Mouse (Mus musculus) liver, embryonic 15.5 days (tissue): Measurements from ENCODE around the gene Pla2g3. TPM values are rescaled to one million over a fixed set of nuclear protein-coding genes. Genes with fewer than 3 reads are reported as not detected.

Experiments used
- ATAC-seq: fragments of 200-750 bp; cut with Nextera tagmentation; 2 replicates; pipeline ENCODE4 v1.8.0; 2017; ENCODE audit warnings: moderate number of reproducible peaks, mild to moderate bottlenecking, moderate library complexity; ENCODE audit not compliant: insufficient read depth
- H3K27ac ChIP-seq: fragments of 300-500 bp; sonication (generic); replicated peaks from 2 replicates; pipeline ENCODE4 v1.5.1; 2015; ENCODE audit warnings: mild to moderate bottlenecking, inconsistent platforms
- H3K27me3 ChIP-seq: fragments of 300-500 bp; sonication (generic); 2 replicates; pipeline ENCODE4 v1.6.1; 2015; ENCODE audit warnings: mild to moderate bottlenecking, inconsistent platforms
- H3K36me3 ChIP-seq: fragments of 300-500 bp; sonication (generic); replicated peaks from 2 replicates; pipeline ENCODE4 v1.6.1; 2015; ENCODE audit warnings: moderate library complexity, mild to moderate bottlenecking, inconsistent platforms
- H3K4me1 ChIP-seq: fragments of 300-500 bp; sonication (generic); replicated peaks from 2 replicates; pipeline ENCODE4 v1.6.1; 2015; ENCODE audit warnings: inconsistent platforms
- H3K4me2 ChIP-seq: fragments of 300-500 bp; sonication (generic); 2 replicates; pipeline ENCODE4 v1.6.1; 2015; ENCODE audit warnings: moderate library complexity, mild to moderate bottlenecking, inconsistent platforms
- H3K4me3 ChIP-seq: fragments of 300-500 bp; sonication (generic); replicated peaks from 2 replicates; pipeline ENCODE4 v1.5.1; 2015; ENCODE audit warnings: mild to moderate bottlenecking, inconsistent platforms
- H3K9ac ChIP-seq: fragments of 300-500 bp; sonication (generic); 2 replicates; pipeline ENCODE4 v1.6.1; 2015; ENCODE audit warnings: moderate library complexity, mild to moderate bottlenecking, inconsistent platforms
- H3K9me3 ChIP-seq: fragments of 300-500 bp; sonication (generic); replicated peaks from 2 replicates; pipeline ENCODE4 v1.6.1; 2016; ENCODE audit warnings: inconsistent platforms
- WGBS: fragments of 180-500 bp; shearing (Covaris S2); methylation state at CpG from one replicate; pipeline ENCODE4 v1.1.7; 2015; ENCODE audit warnings: mixed read lengths; ENCODE audit not compliant: insufficient replicate concordance; 5-methylcytosine and 5-hydroxymethylcytosine counted together
- polyA plus RNA-seq: library from polyadenylated mRNA; unstranded; fragments of >200 nt; fragmentation: Nextera tagmentation; extraction: Ambion mirVana; gene quantifications from 2 replicates; pipeline ENCODE4 v1.2.1, GENCODE M21; 2015

Pla2g3 gene
- polyA plus RNA-seq, 1 experiment from 2014 or later, result 0.06 TPM

DNA sequence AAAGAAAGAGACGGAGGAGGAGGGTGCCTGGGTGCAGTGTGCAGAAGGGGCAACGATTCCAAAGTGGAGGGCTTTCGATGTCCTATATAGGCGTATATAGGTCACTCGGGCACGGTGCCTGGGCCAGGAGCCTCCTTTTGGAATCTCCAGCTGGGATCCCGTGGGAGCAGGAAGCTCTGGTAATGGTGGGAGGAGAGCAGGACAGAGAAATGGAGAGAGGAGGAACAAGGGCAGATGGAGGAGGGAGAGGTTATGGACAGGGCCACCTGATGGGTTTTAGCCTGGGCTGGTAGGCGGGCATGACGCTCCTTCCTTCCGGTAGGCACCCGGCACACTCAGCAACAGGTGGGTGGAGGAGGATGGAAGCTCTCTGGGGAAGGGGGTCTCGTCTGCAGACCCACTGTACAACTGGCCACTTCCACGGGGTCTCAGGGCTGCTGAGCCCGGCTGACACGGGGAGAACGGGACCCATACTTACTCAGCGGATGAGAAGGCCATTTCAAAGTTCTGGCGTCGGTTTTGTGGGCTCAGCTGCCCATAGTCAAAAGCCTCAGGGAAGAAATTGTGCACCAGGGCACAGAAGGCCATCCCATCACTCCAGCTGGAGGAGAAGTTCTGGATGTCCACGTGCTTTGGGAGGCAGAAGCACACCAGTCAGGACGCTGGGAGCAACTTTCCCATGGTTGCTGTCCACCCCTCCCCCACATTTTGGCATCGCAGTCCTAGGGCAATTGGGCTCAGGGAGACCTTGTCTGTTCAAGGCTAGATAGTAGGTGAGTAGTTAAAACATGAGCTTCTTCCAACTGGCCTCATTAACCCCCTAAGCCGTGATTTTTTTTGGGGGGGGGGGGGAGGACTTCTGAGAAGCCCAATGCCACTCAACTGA, 33.5 kb downstream of the Pla2g3 start:
- no peak for ATAC-seq
- H3K9me3 ChIP-seq, result no peaks in the 10 kb centered on the region
- no peak overlapping the region for H3K27ac ChIP-seq
- no peak overlapping the region for H3K4me2 ChIP-seq
- 73% methylated on average over 23 of the region's 23 CpGs for WGBS
- peaks cover 30% of the 10 kb centered on the region for H3K27me3 ChIP-seq
- H3K4me3 ChIP-seq, result no peak overlapping the region
- H3K4me1 ChIP-seq, result peaks cover 6% of the 10 kb centered on the region; the same call in 1 of the 2 replicates
- no peak overlapping the region for H3K9ac ChIP-seq
- H3K36me3 ChIP-seq, result peaks cover 24% of the 10 kb centered on the region

DNA sequence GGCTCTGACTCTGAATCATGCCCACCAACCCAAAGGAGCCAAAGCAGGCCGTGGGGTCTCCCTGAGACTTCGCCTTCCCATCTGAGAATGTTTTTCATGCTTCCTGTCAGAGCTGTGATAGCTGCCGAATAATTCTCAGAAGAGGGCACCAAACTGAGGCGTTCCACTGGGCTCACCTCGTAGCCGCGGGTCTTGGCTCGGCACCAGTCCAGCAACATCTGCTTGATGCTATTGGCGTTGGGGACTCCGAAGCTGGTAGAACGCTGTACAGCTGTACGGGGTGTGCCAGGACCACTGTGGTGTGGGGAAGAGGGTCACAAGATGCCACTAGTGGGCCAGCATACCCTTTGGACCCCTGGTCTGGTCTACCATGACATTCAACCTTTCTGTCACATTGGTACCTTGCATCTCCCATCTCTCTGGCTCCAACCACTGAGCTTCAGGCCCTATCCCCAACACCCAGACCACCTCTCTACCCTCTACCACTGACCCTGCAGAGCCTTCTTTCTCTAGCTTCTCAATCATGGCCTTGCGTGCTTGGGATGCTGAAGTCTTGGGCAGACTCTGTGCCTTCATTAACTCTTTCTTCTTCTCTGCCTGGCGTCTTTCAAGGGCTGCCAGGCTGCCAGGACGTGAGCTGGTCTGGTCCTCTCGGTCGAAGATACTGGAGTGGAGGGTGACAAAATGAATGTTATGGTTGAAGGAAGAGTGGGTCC, 34.4 kb downstream of the Pla2g3 start:
- H3K27ac ChIP-seq, result no peak overlapping the region
- no peak overlapping the region for H3K9ac ChIP-seq
- H3K9me3 ChIP-seq, result no peaks in the 10 kb centered on the region
- H3K4me3 ChIP-seq, result no peak overlapping the region
- H3K36me3 ChIP-seq, result peaks cover 24% of the 10 kb centered on the region
- WGBS, result 77% methylated on average over 17 of the region's 17 CpGs
- no peak for ATAC-seq
- H3K4me1 ChIP-seq, result 0 out of 2 replicates have a peak, but pooled peaks cover under 1% of the 10 kb centered on the region
- H3K4me2 ChIP-seq, result no peak overlapping the region
- peaks cover 22% of the 10 kb centered on the region for H3K27me3 ChIP-seq

DNA sequence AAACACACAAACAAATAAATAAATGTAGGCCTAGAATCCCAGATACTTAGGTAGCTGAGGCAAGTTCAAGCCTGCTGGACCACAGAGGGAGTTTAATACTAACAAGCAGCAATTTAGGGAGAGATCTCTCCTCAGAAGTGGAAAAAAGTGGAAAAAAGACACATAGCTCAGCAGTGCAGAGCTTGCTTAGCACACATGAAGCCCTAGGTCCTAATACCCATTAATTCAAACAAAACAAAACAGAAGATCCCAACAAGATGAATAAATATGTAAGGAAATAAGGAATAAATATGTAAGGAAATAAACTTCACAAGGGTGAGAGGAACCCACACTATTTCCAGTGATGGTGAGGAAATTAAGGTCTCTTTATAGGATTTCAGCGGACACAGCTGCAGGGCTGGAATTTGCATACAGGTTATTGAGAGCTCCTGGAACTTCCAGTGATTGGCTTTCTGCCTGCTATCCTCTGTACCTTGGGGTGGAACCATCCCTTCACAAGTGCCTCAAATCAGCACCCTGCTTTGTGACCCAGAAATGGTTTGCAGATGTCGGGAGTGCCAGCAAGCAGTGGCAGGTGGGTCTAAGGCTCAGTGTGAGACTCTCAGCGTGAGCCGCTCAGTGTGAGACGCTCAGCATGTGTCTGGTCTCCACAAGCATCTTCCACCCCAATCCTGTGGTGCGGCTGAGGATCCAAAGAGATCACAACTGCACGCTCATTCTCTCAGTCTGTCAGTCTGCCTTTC, 35.9 kb downstream of the Pla2g3 start:
- 74% methylated on average over 7 of the region's 7 CpGs for WGBS
- Histone ChIP-seq H3K9me3 (no peaks in the 10 kb centered on the region), H3K27me3 (peaks cover 6% of the 10 kb centered on the region; the same call in 1 of the 2 replicates), H3K4me2 (no peak overlapping the region), H3K36me3 (peaks cover 39% of the 10 kb centered on the region), H3K27ac (no peak overlapping the region), H3K9ac (no peak overlapping the region), H3K4me1 (no peaks in the 10 kb centered on the region), H3K4me3 (no peak overlapping the region)
- ATAC-seq, result no peak

DNA sequence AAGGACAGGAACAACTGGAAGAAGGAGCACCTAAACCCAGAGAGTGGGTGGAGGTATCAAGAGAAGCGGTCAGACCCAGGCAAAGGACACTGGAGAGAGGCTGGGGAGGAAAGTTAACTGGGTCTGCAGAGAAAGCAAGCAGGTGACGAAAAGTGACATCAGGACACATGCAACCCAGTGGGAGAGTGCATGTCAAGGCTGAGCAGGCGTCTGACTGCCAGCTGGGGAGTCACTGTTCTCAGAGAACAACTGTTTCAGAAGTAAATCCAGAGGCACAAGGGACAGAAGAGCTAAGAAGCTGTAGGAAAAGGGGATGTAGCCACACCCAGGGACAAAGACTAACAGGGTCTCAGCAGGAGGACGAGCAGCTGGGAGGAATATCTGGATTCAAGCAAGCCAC, 37.5 kb downstream of the Pla2g3 start:
- Histone ChIP-seq H3K36me3 (peaks cover 52% of the 10 kb centered on the region), H3K27me3 (no peaks in the 10 kb centered on the region), H3K4me2 (no peak overlapping the region), H3K9ac (no peak overlapping the region), H3K9me3 (no peaks in the 10 kb centered on the region), H3K4me3 (no peak overlapping the region), H3K4me1 (no peaks in the 10 kb centered on the region), H3K27ac (no peak overlapping the region)
- no peak for ATAC-seq
- 55% methylated on average over 4 of the region's 4 CpGs for WGBS

DNA sequence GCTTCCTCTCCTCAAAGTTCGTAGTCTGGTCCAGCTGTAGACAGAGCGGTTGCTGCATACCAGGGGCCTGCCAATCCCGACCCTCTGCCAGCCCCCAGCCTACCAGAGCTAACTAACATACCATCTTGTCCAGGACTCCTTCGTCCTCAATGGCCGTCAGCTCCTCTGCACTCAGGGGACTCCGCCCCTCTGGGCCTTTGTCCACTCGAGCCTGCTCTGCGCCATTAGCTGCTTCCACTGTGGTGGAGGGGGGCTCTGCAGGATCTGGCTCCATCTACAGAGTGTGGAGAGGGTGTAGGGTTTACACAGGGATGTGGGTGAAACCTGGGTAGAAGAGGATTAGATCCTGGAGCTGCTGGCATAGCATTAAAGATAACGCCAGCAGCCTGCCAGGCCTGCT, 38.1 kb downstream of the Pla2g3 start:
- no peaks in the 10 kb centered on the region for H3K4me1 ChIP-seq
- no peaks in the 10 kb centered on the region for H3K27me3 ChIP-seq
- no peaks in the 10 kb centered on the region for H3K9me3 ChIP-seq
- no peak overlapping the region for H3K4me2 ChIP-seq
- ATAC-seq, result no peak
- H3K36me3 ChIP-seq, result peaks cover 58% of the 10 kb centered on the region
- WGBS, result 71% methylated on average over 9 of the region's 9 CpGs
- H3K4me3 ChIP-seq, result no peak overlapping the region
- H3K9ac ChIP-seq, result no peak overlapping the region
- no peak overlapping the region for H3K27ac ChIP-seq

DNA sequence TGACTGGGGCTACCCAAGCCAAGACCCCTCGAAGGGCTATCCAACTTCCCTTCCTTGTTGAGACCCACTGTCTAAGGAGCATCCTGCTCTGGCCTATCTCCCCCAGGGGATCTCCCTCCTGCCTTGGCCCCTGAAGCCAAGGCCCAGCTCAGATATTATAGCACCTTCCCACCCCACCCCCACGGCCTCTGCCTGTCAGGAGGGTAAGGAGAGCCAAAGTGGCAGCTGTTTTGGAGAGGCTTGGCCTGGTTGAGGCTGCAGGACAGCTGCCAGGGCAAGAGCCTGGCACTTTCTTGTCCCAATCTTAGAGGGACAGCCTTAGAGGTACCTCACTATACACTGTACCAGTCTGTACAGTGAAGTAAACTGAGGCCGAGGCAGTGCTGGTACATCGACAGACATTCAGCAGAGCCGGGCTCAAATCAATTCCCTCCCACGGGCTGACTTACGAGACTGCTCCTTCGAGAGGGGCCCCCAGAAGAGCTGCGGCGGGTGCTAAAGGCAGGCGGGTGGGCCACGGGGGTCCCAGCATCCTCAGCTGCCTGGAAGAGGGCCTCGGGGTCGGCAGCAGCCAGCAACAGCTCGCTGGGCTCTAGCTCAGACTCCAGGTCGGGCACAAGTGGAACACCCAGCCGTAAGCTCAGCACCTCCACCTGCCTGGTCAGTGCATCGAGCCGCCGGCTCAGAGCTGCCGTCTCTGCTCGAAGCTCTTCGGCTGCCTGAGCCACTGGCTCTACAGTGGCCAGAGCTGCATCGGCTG, 39.1 kb downstream of the Pla2g3 start:
- no peak for ATAC-seq
- Histone ChIP-seq H3K9ac (no peak overlapping the region), H3K9me3 (no peaks in the 10 kb centered on the region), H3K36me3 (peaks cover 63% of the 10 kb centered on the region), H3K4me3 (no peak overlapping the region), H3K27me3 (no peaks in the 10 kb centered on the region), H3K4me1 (no peaks in the 10 kb centered on the region), H3K4me2 (no peak overlapping the region), H3K27ac (no peak overlapping the region)
- WGBS, result 78% methylated on average over 24 of the region's 24 CpGs

DNA sequence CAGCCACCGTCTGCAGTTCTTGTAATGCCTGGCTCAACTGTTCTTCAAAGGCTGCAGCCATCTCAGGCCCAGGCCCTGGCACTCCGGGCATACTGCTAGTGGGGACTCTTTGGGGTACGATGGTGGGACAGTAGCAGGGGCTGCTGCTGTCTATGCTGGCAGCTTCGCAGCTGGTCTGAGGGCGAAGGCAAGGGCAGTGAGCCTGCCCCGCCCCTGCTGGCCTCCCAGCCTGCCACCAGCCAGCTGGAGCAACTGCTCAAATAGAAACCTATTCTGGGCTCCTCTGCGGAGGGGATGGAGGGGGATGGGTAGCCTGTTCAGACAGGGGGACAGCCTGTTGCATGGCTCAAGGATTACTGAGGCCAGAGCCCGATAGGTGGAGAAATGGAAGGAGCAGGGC, 39.7 kb downstream of the Pla2g3 start:
- Histone ChIP-seq H3K9me3 (no peaks in the 10 kb centered on the region), H3K27ac (no peak overlapping the region), H3K36me3 (peaks cover 63% of the 10 kb centered on the region), H3K4me1 (no peaks in the 10 kb centered on the region), H3K9ac (no peak overlapping the region), H3K4me3 (no peak overlapping the region), H3K27me3 (no peaks in the 10 kb centered on the region), H3K4me2 (no peak overlapping the region)
- ATAC-seq, result no peak
- 71% methylated on average over 8 of the region's 8 CpGs for WGBS

DNA sequence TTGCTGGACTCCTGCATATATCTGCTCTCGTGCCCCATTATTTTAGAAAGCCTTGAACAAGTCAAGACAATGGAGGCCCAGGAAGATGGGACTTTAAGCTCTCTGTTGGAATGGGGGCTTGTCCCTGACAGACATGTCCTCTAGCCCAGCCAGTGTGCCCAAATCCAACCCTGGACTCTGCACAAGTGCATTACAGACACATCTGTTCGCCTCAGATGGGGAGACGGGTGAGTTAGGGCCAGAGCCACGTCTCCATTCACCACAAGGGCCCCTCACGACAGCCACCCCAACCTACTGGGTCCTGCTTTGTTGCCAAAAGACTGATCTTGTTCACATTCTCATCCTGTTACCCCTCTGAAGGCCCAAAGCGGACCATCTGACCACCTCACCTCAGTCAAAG, 40.1 kb downstream of the Pla2g3 start:
- Histone ChIP-seq H3K27me3 (no peaks in the 10 kb centered on the region), H3K4me3 (no peak overlapping the region), H3K4me2 (no peak overlapping the region), H3K27ac (no peak overlapping the region), H3K9me3 (no peaks in the 10 kb centered on the region), H3K9ac (no peak overlapping the region), H3K4me1 (no peaks in the 10 kb centered on the region), H3K36me3 (peaks cover 65% of the 10 kb centered on the region)
- no peak for ATAC-seq
- 74% methylated on average over 6 of the region's 6 CpGs for WGBS

DNA sequence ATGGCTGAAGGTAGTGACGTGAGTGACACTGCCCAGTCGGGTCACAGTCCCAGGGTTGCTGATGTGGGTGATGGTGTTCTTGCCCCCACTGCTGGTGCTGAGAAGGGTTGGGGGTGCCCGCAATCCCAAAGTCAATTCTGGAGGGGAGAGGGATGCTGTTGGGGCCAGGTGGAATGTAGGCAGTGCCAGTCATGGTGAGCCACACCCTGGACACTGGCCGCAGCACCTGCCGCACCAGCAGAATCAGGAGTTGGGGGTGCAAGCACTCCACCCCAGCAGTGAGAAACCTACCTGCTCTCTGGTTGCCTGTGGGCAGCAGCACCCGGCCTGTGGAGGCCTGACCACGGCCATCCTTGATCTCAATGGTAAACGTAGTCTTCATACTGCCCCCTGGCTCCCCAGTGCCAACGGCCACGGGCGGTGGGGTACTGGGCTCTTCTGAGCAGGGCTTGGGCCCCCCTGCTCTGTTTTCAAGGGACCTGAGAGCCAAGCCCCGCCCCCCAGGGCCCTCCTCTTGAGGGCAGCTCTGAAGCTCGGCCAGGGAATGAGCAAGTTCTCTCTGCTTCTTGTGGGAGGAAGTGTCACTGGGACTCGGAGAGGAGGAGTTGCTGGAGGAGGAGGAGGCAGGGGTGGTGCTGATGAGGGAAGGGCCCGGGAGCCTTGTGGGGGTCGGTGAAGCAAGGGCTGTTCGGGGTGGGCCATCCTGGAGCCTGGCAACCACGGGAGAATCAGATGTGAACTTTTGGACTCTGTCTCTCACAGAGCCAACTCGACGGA, 41.6 kb downstream of the Pla2g3 start:
- H3K4me2 ChIP-seq, result no peak overlapping the region
- ATAC-seq, result no peak
- no peak overlapping the region for H3K9ac ChIP-seq
- no peaks in the 10 kb centered on the region for H3K9me3 ChIP-seq
- no peaks in the 10 kb centered on the region for H3K27me3 ChIP-seq
- H3K36me3 ChIP-seq, result peaks cover 69% of the 10 kb centered on the region
- 64% methylated on average over 20 of the region's 20 CpGs for WGBS
- no peaks in the 10 kb centered on the region; the same call in 1 of the 2 replicates for H3K4me1 ChIP-seq
- no peak overlapping the region for H3K27ac ChIP-seq
- no peak overlapping the region for H3K4me3 ChIP-seq

DNA sequence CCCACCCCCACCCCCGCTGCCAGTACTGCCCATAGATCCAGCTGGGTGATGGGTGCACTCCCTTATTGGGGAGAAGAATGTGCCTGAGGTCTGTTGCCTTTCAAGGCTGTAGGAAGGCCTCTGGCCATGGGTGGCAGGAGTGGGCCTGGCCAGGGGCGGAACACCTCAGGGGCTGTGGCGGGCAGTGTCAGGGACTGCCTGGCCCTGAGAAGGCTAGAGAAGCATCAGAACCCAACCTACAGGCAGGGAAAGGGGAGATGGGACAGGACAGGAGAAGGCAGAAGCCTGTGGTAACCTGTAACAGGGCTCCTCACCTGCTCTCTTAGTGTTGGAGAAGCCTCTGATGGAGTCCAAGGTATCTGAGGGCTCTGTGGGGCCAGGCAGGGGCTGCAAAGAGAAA, 42.6 kb downstream of the Pla2g3 start:
- 71% methylated on average over 3 of the region's 3 CpGs for WGBS
- no peak overlapping the region for H3K4me2 ChIP-seq
- no peaks in the 10 kb centered on the region for H3K9me3 ChIP-seq
- H3K27ac ChIP-seq, result no peak overlapping the region
- ATAC-seq, result no peak
- H3K4me1 ChIP-seq, result peaks cover 9% of the 10 kb centered on the region
- no peak overlapping the region for H3K4me3 ChIP-seq
- no peaks in the 10 kb centered on the region for H3K27me3 ChIP-seq
- no peak overlapping the region for H3K9ac ChIP-seq
- peaks cover 66% of the 10 kb centered on the region for H3K36me3 ChIP-seq
